24 mouse cellular contexts compared by ENCODE assay signal in the genomic region with DNA sequence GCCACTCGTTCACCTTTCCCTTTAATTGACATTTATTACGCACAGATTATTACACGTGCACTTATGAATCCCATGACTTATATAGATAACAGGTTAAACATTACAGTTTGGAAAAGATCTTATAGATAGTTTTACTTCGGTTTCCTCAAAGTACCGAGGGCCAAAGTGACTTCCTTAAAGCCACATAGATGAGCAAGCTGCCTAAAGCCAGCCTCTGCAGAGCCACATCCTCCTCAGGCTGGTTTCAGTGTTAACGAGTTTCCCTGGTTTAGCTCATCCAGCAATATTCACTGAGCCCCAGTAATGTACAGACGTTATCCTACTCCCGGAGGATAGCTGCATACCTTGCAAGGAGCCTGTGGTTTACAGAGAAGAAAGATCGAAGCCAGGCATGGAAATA. TPM values are rescaled to one million over a fixed set of nuclear protein-coding genes. Genes with fewer than 3 reads are reported as not detected.
DNase-seq lines count a peak whose midpoint lies in the region; ATAC-seq and TF ChIP-seq lines count a peak whose summit lies in the region.
"Had no signal": no experiment of that assay in that cellular context is flagged by ENCODE, and none has a peak within 500 bp of the region (broad histone marks: within the 10 kb centered on the region; RNA-seq: fewer than 3 reads in every experiment).

No protein-coding gene starts in this region.

- no peaks in the 10 kb centered on the region for H3K27me3 ChIP-seq in intestine, postnatal 0 days (replicated peaks; ENCODE audit: control insufficient read depth, insufficient read depth, low read length)
- H3K27me3 ChIP-seq in forebrain, embryonic 15.5 days, result no peaks in the 10 kb centered on the region
- H3K27me3 ChIP-seq: embryonic facial prominence, embryonic 12.5 days; hindbrain, embryonic 13.5 days had no signal

- ATAC-seq in intestine, postnatal 0 days, result no peak
- ATAC-seq in inflammation-experienced regulatory T-cells, adult 6 months, result no peak
- ATAC-seq in forebrain, embryonic 15.5 days (replicated peaks), result no peak
- ATAC-seq: forebrain, postnatal 0 days; hindbrain, postnatal 0 days had no signal

- H3K4me3 ChIP-seq in bone marrow macrophage, adult 2 months (ENCODE audit: insufficient read depth, low read length), result no peak overlapping the region
- H3K4me3 ChIP-seq in intestine, postnatal 0 days (ENCODE audit: low read depth, low read length), result no peak overlapping the region
- no peak overlapping the region for H3K4me3 ChIP-seq in forebrain, embryonic 15.5 days
- H3K4me3 ChIP-seq: embryonic facial prominence, embryonic 12.5 days; hindbrain, embryonic 13.5 days had no signal

- peak overlapping the region; percentile 43 for H3K27ac ChIP-seq in bone marrow macrophage, adult 2 months (ENCODE audit: insufficient read depth, low read depth, low read length)
- H3K27ac ChIP-seq in intestine, postnatal 0 days (ENCODE audit: low read depth, low read length), result no peak overlapping the region
- H3K27ac ChIP-seq in forebrain, embryonic 15.5 days (replicated peaks), result no peak overlapping the region
- H3K27ac ChIP-seq: embryonic facial prominence, embryonic 12.5 days; hindbrain, embryonic 13.5 days; hindbrain, postnatal 0 days had no signal

- no peak for TF ChIP-seq CTCF in bone marrow macrophage, adult 2 months (IDR thresholded peaks at IDR 0.05; ENCODE audit: low read depth, low read length)
- TF ChIP-seq CTCF in intestine, postnatal 0 days (IDR thresholded peaks at IDR 0.05; ENCODE audit: low read depth), result no peak

- no peaks in the 10 kb centered on the region for H3K9me3 ChIP-seq in intestine, postnatal 0 days (ENCODE audit: control insufficient read depth)
- no peaks in the 10 kb centered on the region for H3K9me3 ChIP-seq in forebrain, embryonic 15.5 days
- H3K9me3 ChIP-seq: embryonic facial prominence, embryonic 12.5 days; hindbrain, embryonic 13.5 days had no signal

- no peak overlapping the region for H3K9ac ChIP-seq in intestine, postnatal 0 days (ENCODE audit: low read depth, low read length)
- no peak overlapping the region for H3K9ac ChIP-seq in forebrain, embryonic 15.5 days (replicated peaks)
- H3K9ac ChIP-seq: embryonic facial prominence, embryonic 12.5 days; forebrain, postnatal 0 days; hindbrain, embryonic 13.5 days had no signal

- H3K4me1 ChIP-seq in bone marrow macrophage, adult 2 months (ENCODE audit: control insufficient read depth, insufficient read depth, low read length), result peaks cover 33% of the 10 kb centered on the region
- 0 out of 2 replicates have a peak, but pooled peaks cover 5% of the 10 kb centered on the region for H3K4me1 ChIP-seq in intestine, postnatal 0 days (replicated peaks; ENCODE audit: control insufficient read depth, insufficient read depth, low read length)
- H3K4me1 ChIP-seq in forebrain, embryonic 15.5 days, result peaks cover 18% of the 10 kb centered on the region

- peak; percentile 57 for DNase-seq in heart, adult 11 months
- DNase-seq in heart, postnatal 25 days (ENCODE audit: low spot score), result no peak
- DNase-seq in 416B (ENCODE audit: low read depth), result peak; percentile 56
- DNase-seq: adrenal gland, adult 8-10 months; cerebellum, adult 18-20 months; forebrain, postnatal 0 days; gastrocnemius, postnatal 14 days; heart, postnatal 10 days; kidney, adult 2 months had no signal

- TF ChIP-seq POLR2A in bone marrow macrophage, adult 2 months (IDR thresholded peaks at IDR 0.05; ENCODE audit: borderline replicate concordance, low read depth, low read length), result no peak

- WGBS in intestine, postnatal 0 days, result 37% methylated on average over 9 of the region's 9 CpGs
- 81% methylated on average over 9 of the region's 9 CpGs for WGBS in forebrain, embryonic 15.5 days

- intact Hi-C loops in heart, postnatal 25 days (cut with DNase I), result no loop called here

- peak overlapping the region; percentile 38 for H3K4me2 ChIP-seq in intestine, postnatal 0 days (replicated peaks; ENCODE audit: low read depth)
- H3K4me2 ChIP-seq in forebrain, embryonic 15.5 days (replicated peaks), result no peak overlapping the region
- H3K4me2 ChIP-seq: embryonic facial prominence, embryonic 12.5 days; hindbrain, embryonic 13.5 days had no signal

- H3K36me3 ChIP-seq in intestine, postnatal 0 days (ENCODE audit: control insufficient read depth, insufficient read depth), result peaks cover under 1% of the 10 kb centered on the region; the same call in 1 of the 2 replicates
- H3K36me3 ChIP-seq in forebrain, embryonic 15.5 days, result no peaks in the 10 kb centered on the region
- H3K36me3 ChIP-seq: embryonic facial prominence, embryonic 12.5 days had no signal

RNA-seq across cellular contexts. Expression of a gene that starts 2.0 kb away (rescaled TPM):
- 100 to 1,000 TPM; 245 to 246 TPM for total RNA-seq in heart, postnatal 25 days (2021)
- 547 and 604 TPM in 2 replicates for polyA plus RNA-seq in bone marrow macrophage, adult 2 months (2012; ENCODE audit: insufficient read depth, insufficient read length, missing spikeins)
- 386 and 389 TPM in 2 replicates for polyA plus RNA-seq in intestine, postnatal 0 days (2015; fragmentation: Nextera tagmentation; extraction: Ambion mirVana)
- 10 to 100 TPM; 63.1 to 85.4 (median 72.9) TPM for polyA plus RNA-seq in inflammation-experienced regulatory T-cells, adult 6 months (2017; shearing (Covaris generic))
- polyA plus RNA-seq in forebrain, embryonic 15.5 days (2015; fragmentation: Nextera tagmentation; extraction: Ambion mirVana), result 535 and 578 TPM in 2 replicates

RNA-seq across cellular contexts. Expression of a gene that starts 2.3 kb away (rescaled TPM):
- total RNA-seq in heart, postnatal 25 days (2021), result not detected
- not detected in 2 replicates for polyA plus RNA-seq in bone marrow macrophage, adult 2 months (2012; ENCODE audit: insufficient read depth, insufficient read length, missing spikeins)
- not detected in 2 replicates for polyA plus RNA-seq in intestine, postnatal 0 days (2015; fragmentation: Nextera tagmentation; extraction: Ambion mirVana)
- not detected for polyA plus RNA-seq in inflammation-experienced regulatory T-cells, adult 6 months (2017; shearing (Covaris generic))
- polyA plus RNA-seq in forebrain, embryonic 15.5 days (2015; fragmentation: Nextera tagmentation; extraction: Ambion mirVana), result not detected in 2 replicates
- total RNA-seq: adrenal gland, adult 8-10 months; adrenal gland, postnatal 4 days; forebrain, postnatal 0 days; gastrocnemius, adult 18-20 months; gastrocnemius, postnatal 14 days; heart, adult 8-10 months; heart, postnatal 10 days; hematopoietic stem cell, adult 5-6 weeks; hindbrain, postnatal 0 days had no signal
- polyA plus RNA-seq: cortical plate, adult 2 months; forebrain, postnatal 0 days; gonadal fat pad, adult 2 months; heart, embryonic 14.5 days; hindbrain, embryonic 13.5 days; hindbrain, postnatal 0 days; kidney, adult 2 months had no signal

RNA-seq across cellular contexts. Expression of a gene that starts 17.0 kb away (rescaled TPM):
- 10 to 100 TPM; 28.6 to 29.1 TPM for total RNA-seq in heart, postnatal 25 days (2021)
- 42.0 and 48.3 TPM in 2 replicates for polyA plus RNA-seq in bone marrow macrophage, adult 2 months (2012; ENCODE audit: insufficient read depth, insufficient read length, missing spikeins)
- 4.7 and 6.4 TPM in 2 replicates for polyA plus RNA-seq in intestine, postnatal 0 days (2015; fragmentation: Nextera tagmentation; extraction: Ambion mirVana)
- 10 to 100 TPM; 14.0 to 33.6 (median 31.4) TPM for polyA plus RNA-seq in inflammation-experienced regulatory T-cells, adult 6 months (2017; shearing (Covaris generic))
- 19.2 and 20.0 TPM in 2 replicates for polyA plus RNA-seq in forebrain, embryonic 15.5 days (2015; fragmentation: Nextera tagmentation; extraction: Ambion mirVana)

RNA-seq across cellular contexts. Expression of a gene that starts 18.0 kb away (rescaled TPM):
- total RNA-seq in heart, postnatal 25 days (2021), result not detected
- not detected in 2 replicates for polyA plus RNA-seq in bone marrow macrophage, adult 2 months (2012; ENCODE audit: insufficient read depth, insufficient read length, missing spikeins)
- polyA plus RNA-seq in intestine, postnatal 0 days (2015; fragmentation: Nextera tagmentation; extraction: Ambion mirVana), result 2.1 and 2.9 TPM in 2 replicates
- not detected for polyA plus RNA-seq in inflammation-experienced regulatory T-cells, adult 6 months (2017; shearing (Covaris generic))
- 250 and 259 TPM in 2 replicates for polyA plus RNA-seq in forebrain, embryonic 15.5 days (2015; fragmentation: Nextera tagmentation; extraction: Ambion mirVana)
- total RNA-seq: ES-E14; gastrocnemius, adult 18-20 months; gastrocnemius, postnatal 14 days; heart, adult 8-10 months; heart, postnatal 10 days; hematopoietic stem cell, adult 5-6 weeks had no signal

RNA-seq across cellular contexts. Expression of a gene that starts 33.0 kb away (rescaled TPM):
- 10 to 100 TPM; 14.8 to 15.3 TPM for total RNA-seq in heart, postnatal 25 days (2021)
- 15.8 and 17.4 TPM in 2 replicates for polyA plus RNA-seq in bone marrow macrophage, adult 2 months (2012; ENCODE audit: insufficient read depth, insufficient read length, missing spikeins)
- 47.9 and 50.4 TPM in 2 replicates for polyA plus RNA-seq in intestine, postnatal 0 days (2015; fragmentation: Nextera tagmentation; extraction: Ambion mirVana)
- 10 to 100 TPM; 51.1 to 61.5 (median 59.1) TPM for polyA plus RNA-seq in inflammation-experienced regulatory T-cells, adult 6 months (2017; shearing (Covaris generic))
- 75.9 and 79.3 TPM in 2 replicates for polyA plus RNA-seq in forebrain, embryonic 15.5 days (2015; fragmentation: Nextera tagmentation; extraction: Ambion mirVana)
